Mouse (Mus musculus): ENCODE measurements around the gene Man2a1.

DNA sequence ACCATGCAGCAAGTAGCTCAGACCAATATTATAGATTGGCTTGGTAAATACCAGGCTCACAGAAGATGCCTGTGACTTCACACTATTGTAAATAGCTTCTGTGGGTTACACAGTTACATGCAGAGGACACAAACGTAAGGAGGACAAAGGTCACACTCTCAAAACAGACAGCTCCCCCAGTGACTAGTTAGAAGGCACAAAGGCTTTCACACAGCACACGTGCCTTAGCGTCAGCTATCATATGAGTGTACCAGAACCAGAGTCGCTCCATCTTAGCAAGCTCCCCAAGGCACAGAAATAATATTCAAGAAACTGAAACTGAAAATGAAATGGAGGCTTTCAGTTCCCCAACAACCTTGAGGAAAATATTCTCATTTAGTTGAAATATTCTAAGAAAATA lies 10.1 kb upstream of the Man2a1 start:
- TF ChIP-seq CTCF (IDR thresholded peaks at IDR 0.05; ENCODE audit: control insufficient read depth, insufficient read depth, insufficient read length) (no peak), MAX (IDR thresholded peaks at IDR 0.05) (no peak), USF1 (IDR thresholded peaks at IDR 0.05; ENCODE audit: low read depth) (no peak), MYOG (IDR thresholded peaks at IDR 0.05; ENCODE audit: control insufficient read depth, extremely low read depth, insufficient read length) (no peak)

Measured in C2C12 (cell line).